10 mouse cellular contexts compared by ENCODE assay signal in the genomic region with DNA sequence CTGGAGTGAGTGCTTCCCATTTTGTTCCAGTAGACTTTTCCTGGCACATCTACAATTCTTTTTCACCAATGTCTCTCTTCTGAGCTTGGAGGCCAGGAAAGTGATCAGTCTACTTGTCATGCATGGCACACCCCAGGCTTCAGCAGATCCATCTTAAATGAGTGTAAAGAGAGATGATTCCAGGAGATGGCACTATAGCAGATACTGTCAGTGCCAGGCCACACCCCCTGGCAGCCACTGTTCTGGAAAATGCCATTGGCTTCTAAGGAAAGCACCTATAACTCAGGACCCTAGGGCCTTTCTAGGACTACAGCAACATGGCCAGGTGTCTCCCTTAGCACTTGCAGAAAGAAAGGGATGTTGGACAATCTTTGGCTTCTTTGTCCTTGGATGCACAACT. TPM values are rescaled to one million over a fixed set of nuclear protein-coding genes. Genes with fewer than 3 reads are reported as not detected.
DNase-seq lines count a peak whose midpoint lies in the region; ATAC-seq and TF ChIP-seq lines count a peak whose summit lies in the region.
"Had no signal": no experiment of that assay in that cellular context is flagged by ENCODE, and none has a peak within 500 bp of the region (broad histone marks: within the 10 kb centered on the region; RNA-seq: fewer than 3 reads in every experiment).

No protein-coding gene starts in this region.

- peaks cover 35% of the 10 kb centered on the region for H3K36me3 ChIP-seq in liver, postnatal 0 days (replicated peaks; ENCODE audit: insufficient read depth, low read length)
- no peaks in the 10 kb centered on the region for H3K36me3 ChIP-seq in forebrain, embryonic 12.5 days (replicated peaks)
- H3K36me3 ChIP-seq: embryonic facial prominence, embryonic 12.5 days had no signal

- TF ChIP-seq EP300 in liver, postnatal 0 days (IDR thresholded peaks at IDR 0.05; ENCODE audit: low read depth), result no peak

- no peak overlapping the region for H3K27ac ChIP-seq in liver, postnatal 0 days (ENCODE audit: low read depth)
- no peak overlapping the region for H3K27ac ChIP-seq in forebrain, embryonic 12.5 days
- H3K27ac ChIP-seq: embryonic facial prominence, embryonic 12.5 days had no signal

- H3K9me3 ChIP-seq in liver, postnatal 0 days (ENCODE audit: low read length), result no peaks in the 10 kb centered on the region
- no peaks in the 10 kb centered on the region for H3K9me3 ChIP-seq in forebrain, embryonic 12.5 days
- H3K9me3 ChIP-seq: embryonic facial prominence, embryonic 12.5 days had no signal

- H3K27me3 ChIP-seq in liver, postnatal 0 days (ENCODE audit: insufficient read depth, low read length), result peaks cover 10% of the 10 kb centered on the region
- H3K27me3 ChIP-seq in forebrain, embryonic 12.5 days, result peaks cover 33% of the 10 kb centered on the region

- no peak overlapping the region for H3K4me2 ChIP-seq in liver, postnatal 0 days (ENCODE audit: low read depth, low read length)
- H3K4me2 ChIP-seq in forebrain, embryonic 12.5 days, result no peak overlapping the region
- H3K4me2 ChIP-seq: embryonic facial prominence, embryonic 12.5 days had no signal

- H3K4me3 ChIP-seq in liver, postnatal 0 days (ENCODE audit: low read depth, low read length), result no peak overlapping the region
- H3K4me3 ChIP-seq in forebrain, embryonic 12.5 days (replicated peaks), result no peak overlapping the region
- H3K4me3 ChIP-seq: embryonic facial prominence, embryonic 12.5 days; myocyte had no signal

- peaks cover 25% of the 10 kb centered on the region for H3K4me1 ChIP-seq in liver, postnatal 0 days (ENCODE audit: insufficient read depth)
- H3K4me1 ChIP-seq in forebrain, embryonic 12.5 days, result peaks cover 15% of the 10 kb centered on the region

- no peak overlapping the region for H3K9ac ChIP-seq in liver, postnatal 0 days (replicated peaks)
- no peak overlapping the region for H3K9ac ChIP-seq in forebrain, embryonic 12.5 days
- H3K9ac ChIP-seq: embryonic facial prominence, embryonic 12.5 days had no signal

- peak; percentile 57 for TF ChIP-seq CTCF in liver, postnatal 0 days (IDR thresholded peaks at IDR 0.05; ENCODE audit: low read depth)

- DNase-seq in adrenal gland, postnatal 10 days, result peak; percentile 49
- no peak for DNase-seq in adrenal gland, adult 18-20 months (ENCODE audit: low spot score in 2 of 2)
- DNase-seq in liver, postnatal 0 days, result peak; percentile 29
- DNase-seq in liver, result no peak
- DNase-seq in kidney, adult 8-10 months, result peak; percentile 49 to 55
- DNase-seq in retina, postnatal 1 day, result peak; percentile 60
- no peak for DNase-seq in embryo, embryonic 10 days (ENCODE audit: low spot score)

- ATAC-seq in liver, postnatal 0 days, result no peak
- no peak for ATAC-seq in forebrain, embryonic 12.5 days (ENCODE audit: low FRiP score)

RNA-seq across cellular contexts. Expression of gene Snx20, which starts 4.8 kb away (rescaled TPM):
- 1 to 10 TPM; 2.5 to 2.7 TPM for total RNA-seq in adrenal gland, postnatal 10 days (2021)
- total RNA-seq in adrenal gland, adult 18-20 months (2021), result 1 to 10 TPM; 1.8 to 2.5 TPM
- 6.0 TPM in 2 replicates for polyA plus RNA-seq in liver, postnatal 0 days (2015; fragmentation: Nextera tagmentation; extraction: Ambion mirVana)
- polyA plus RNA-seq in forebrain, embryonic 12.5 days (2016; fragmentation: Nextera tagmentation; extraction: Ambion mirVana), result 0.60 and 0.93 TPM in 2 replicates

RNA-seq across cellular contexts. Expression of gene Nod2, which starts 16.0 kb away (rescaled TPM):
- total RNA-seq in adrenal gland, postnatal 10 days (2021), result 1 to 10 TPM in 1 of 2 experiments, under 1 TPM in 1; 0.94 to 1.1 TPM
- 1 to 10 TPM in 1 of 2 experiments, under 1 TPM in 1; 0.60 to 1.6 TPM for total RNA-seq in adrenal gland, adult 18-20 months (2021)
- polyA plus RNA-seq in liver, postnatal 0 days (2015; fragmentation: Nextera tagmentation; extraction: Ambion mirVana), result 0.07 and 0.08 TPM in 2 replicates
- polyA plus RNA-seq in forebrain, embryonic 12.5 days (2016; fragmentation: Nextera tagmentation; extraction: Ambion mirVana), result 0.11 and 0.13 TPM in 2 replicates

Comparison
In these comparisons a context has a peak if more than half of its experiments do, and no peak if none do; other contexts are left out.
1. DNase-seq: peak in adrenal gland, postnatal 10 days (single experiment), liver, postnatal 0 days (single experiment), kidney, adult 8-10 months (2 of 2) and retina, postnatal 1 day (single experiment); none in adrenal gland, adult 18-20 months (0 of 2), liver (single experiment) and embryo, embryonic 10 days (single experiment).